Mouse (Mus musculus): Measurements from ENCODE around the gene Hnrnpc. TPM values are rescaled to one million over a fixed set of nuclear protein-coding genes. Genes with fewer than 3 reads are reported as not detected.

Gene Hnrnpc
- total RNA-seq, 2 experiments from 2014 or later = 253 to 273 TPM

- DNase-seq (ENCODE audit: extremely low spot score in 1 of 2, low spot score in 1 of 2) = no peak
Measured at GRCm38 (mm10) chr14:52039332-52039731, 64.5 kb downstream of the Hnrnpc start.

- no peak for DNase-seq (ENCODE audit: extremely low spot score in 1 of 2, low spot score in 1 of 2)
Measured at GRCm38 (mm10) chr14:52035926-52036325, 67.9 kb downstream of the Hnrnpc start.

- DNase-seq (ENCODE audit: extremely low spot score in 1 of 2, low spot score in 1 of 2) = no peak
Measured at GRCm38 (mm10) chr14:52026342-52026741, 77.5 kb downstream of the Hnrnpc start.

- DNase-seq (ENCODE audit: extremely low spot score in 1 of 2, low spot score in 1 of 2) = no peak
Measured at GRCm38 (mm10) chr14:52024133-52024532, 79.7 kb downstream of the Hnrnpc start.

Other genes with a start within 250 kb of the Hnrnpc start
- 10 to 100 TPM; 25.2 to 38.9 TPM for gene Mettl17, start 219.2 kb downstream of the Hnrnpc start, total RNA-seq (2021)
- gene Slc39a2, start 211.1 kb downstream of the Hnrnpc start, total RNA-seq (2021) = 1 to 10 TPM; 4.8 to 6.6 TPM
- gene Ndrg2, start 189.9 kb downstream of the Hnrnpc start, total RNA-seq (2021) = 100 to 1,000 TPM; 823 to 845 TPM
- not detected for gene Tppp2, start 185.6 kb downstream of the Hnrnpc start, total RNA-seq (2021)
- not detected for gene Rnase13, start 181.3 kb downstream of the Hnrnpc start, total RNA-seq (2021)
- 10 to 100 TPM; 27.1 to 40.5 TPM for gene Arhgef40, start 119.3 kb downstream of the Hnrnpc start, total RNA-seq (2021)
- gene Tmem253, start 88.4 kb downstream of the Hnrnpc start, total RNA-seq (2021) = 1 to 10 TPM in 1 of 2 experiments, under 1 TPM in 1; 0.54 to 1.8 TPM
- gene Zfp219, start 83.3 kb downstream of the Hnrnpc start, total RNA-seq (2021) = 10 to 100 TPM; 36.0 to 39.0 TPM
- not detected for gene Olfr221, start 61.6 kb downstream of the Hnrnpc start, total RNA-seq (2021)
- 1 to 10 TPM in 1 of 2 experiments, under 1 TPM in 1; 0.84 to 1.9 TPM for gene Rpgrip1, start 6.7 kb upstream of the Hnrnpc start, total RNA-seq (2021)
- 10 to 100 TPM; 50.2 to 50.9 TPM for gene Supt16, start 93.4 kb upstream of the Hnrnpc start, total RNA-seq (2021)
- gene Chd8, start 153.8 kb upstream of the Hnrnpc start, total RNA-seq (2021) = 100 to 1,000 TPM; 104 to 123 TPM
- gene Tox4, start 175.1 kb upstream of the Hnrnpc start, total RNA-seq (2021) = 10 to 100 TPM; 57.1 to 57.5 TPM
- 10 to 100 TPM; 36.0 to 38.2 TPM for gene Rab2b, start 175.5 kb upstream of the Hnrnpc start, total RNA-seq (2021)
- gene Mettl3, start 201.1 kb upstream of the Hnrnpc start, total RNA-seq (2021) = 10 to 100 TPM; 39.1 to 48.8 TPM
- gene Sall2, start 224.7 kb upstream of the Hnrnpc start, total RNA-seq (2021) = 10 to 100 TPM; 44.9 to 48.8 TPM

Measured in layer of hippocampus, postnatal 25 days (tissue).